Mouse (Mus musculus) frontal cortex, postnatal 36 days (tissue): ENCODE data around the gene Polr2f.
A peak's percentile ranks its signal among the peaks of the same experiment; 100 is the strongest.

Experiments used
- DNase-seq, 2 experiments: peaks; one replicate each; pipeline ENCODE4 v3.0.0; 2022; ENCODE audit warnings: low spot score in 2 of 2

Gene Polr2f

DNA sequence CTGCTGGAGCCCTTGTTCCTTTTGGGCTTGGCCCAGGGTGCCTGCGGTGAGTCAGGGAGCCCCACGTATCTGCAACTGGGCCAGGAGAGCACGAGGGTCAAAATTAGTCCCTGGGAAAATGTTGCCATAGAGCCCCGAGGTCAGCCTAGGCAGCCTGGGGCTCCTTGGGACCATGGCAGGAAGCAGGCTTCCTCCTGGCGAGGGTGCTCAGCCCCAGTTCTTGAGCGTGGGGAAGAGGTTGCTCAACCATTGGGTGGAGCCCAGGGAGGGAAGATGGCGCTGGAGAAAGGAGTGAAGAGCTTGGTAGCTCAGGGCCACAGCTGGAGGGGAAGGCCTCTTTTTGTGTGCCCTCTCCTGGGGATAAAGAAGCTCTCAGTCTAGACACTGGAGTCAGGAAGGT lies 21.5 kb downstream of the Polr2f start:
- DNase-seq = no peak

DNA sequence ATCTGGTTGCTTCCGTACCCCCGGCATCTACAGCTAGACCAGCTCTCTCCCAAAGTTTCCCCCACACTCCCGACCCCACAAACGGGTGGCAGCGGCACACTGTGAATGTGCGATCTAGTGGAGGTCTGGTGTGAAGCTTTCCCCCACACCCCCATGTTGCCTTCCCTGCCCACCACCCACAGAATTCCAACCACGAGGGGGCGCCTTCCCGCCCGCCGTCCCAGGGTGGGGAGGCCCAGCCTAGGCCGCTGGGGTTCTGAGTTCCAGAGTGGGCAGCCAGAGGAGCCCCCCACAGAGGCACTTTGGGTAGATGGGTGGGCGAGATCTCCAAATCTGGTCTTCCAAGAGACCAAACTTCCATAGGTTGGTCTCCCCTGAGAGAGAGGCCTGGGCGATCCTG lies 22.0 kb downstream of the Polr2f start:
- no peak for DNase-seq

DNA sequence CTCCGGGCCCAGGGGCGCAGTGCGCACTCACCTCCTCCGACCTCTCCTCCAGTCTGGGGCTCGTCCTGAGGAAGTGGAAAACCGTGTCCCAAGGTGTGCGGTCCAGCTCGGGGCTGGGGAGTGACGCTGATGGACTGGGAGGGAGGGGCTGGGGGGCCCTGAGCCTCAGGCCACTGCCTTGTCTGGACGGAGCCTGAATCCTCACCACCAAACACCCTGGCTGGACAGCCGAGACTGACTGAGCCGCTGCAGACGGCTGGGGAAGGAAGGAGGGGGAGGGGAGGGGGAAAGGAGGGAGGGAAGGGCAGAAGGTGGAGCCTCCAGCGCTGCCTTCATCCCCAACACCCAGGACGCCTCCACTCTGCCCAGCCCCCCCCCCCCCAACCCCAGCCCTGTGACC lies 23.4 kb downstream of the Polr2f start:
- DNase-seq = no peak

DNA sequence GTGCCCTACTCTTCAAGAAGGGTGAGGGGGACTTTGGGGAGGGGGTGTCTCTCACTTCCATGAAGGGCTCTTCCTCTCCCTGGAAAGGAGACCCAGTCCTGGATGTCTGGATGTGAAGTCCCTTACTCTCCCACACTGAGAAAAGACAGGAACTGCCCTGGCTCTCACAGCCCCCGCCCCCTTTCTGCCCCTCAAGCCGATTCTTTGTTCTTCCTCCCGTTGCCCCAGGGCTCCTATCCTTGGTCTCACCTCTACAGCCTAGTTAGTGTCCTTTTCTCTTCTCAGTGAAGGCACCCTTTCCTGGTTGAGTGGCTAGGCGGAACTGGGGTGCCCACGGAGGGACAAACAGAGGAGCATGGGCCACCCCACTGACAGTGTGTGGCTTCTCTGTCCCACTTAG lies 24.3 kb downstream of the Polr2f start, which contains the start of gene Sox10:
TSS of gene Sox10 (minus strand) at position 101 of the 400 bp plus-strand sequence.
- no peak for DNase-seq

DNA sequence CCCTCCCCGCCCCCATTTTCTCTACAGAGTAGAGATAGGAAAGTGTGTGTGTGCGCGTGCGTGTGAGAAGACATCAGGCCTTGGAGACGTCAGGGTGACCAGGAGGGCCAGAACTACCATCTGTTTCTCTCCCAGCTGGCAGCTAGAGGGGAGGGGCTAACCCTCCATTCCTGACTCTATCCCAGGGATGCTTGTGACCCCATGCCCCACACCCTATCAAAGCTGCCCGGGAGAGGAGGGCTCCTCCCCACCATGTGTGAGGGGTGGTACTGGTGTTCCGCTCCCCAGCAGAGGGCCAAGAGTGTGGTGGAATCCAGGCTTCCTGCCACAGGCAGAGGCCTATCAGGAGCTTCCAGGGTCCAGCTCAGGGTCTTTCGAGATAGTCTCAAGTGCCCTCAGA lies 25.9 kb downstream of the Polr2f start:
- no peak for DNase-seq

DNA sequence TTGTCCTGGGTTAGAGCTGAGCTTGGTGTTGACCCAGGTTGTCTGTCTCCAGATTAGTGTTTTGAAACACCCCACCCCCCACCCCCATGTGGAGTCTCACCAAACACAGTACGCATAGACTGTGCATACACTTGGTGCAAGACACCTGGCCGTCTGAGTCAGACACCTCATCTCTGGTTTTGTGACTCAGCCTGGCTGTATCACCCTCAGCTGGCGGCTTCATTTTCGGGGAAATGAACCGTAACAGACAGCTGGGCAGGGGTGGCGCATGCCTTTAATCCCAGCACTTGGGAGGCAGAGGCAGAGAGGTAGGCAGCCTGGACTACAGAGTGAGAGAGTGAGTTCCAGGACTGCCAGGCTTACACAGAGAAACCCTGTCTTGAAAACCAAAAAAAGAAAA lies 36.1 kb downstream of the Polr2f start:
- no peak for DNase-seq

DNA sequence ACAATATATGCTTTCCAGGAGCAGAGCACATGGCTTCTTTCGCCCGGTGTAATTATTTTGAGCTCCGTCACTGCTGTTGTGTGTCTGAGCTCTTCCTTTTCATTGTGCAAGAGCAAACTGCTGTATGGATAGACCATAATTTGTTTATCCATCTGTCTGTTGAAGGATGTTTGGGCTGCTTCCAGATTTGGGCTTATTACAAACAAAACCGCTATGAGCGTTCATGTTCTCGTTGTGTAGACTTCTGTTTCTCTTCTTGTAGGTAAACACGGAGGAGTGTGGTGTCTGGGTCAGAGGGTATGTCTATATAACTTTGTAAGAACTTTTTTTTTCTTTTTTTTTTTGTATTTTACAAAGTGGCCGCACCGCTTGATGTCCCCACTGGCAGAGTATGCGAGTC lies 44.4 kb downstream of the Polr2f start:
- DNase-seq = no peak

DNA sequence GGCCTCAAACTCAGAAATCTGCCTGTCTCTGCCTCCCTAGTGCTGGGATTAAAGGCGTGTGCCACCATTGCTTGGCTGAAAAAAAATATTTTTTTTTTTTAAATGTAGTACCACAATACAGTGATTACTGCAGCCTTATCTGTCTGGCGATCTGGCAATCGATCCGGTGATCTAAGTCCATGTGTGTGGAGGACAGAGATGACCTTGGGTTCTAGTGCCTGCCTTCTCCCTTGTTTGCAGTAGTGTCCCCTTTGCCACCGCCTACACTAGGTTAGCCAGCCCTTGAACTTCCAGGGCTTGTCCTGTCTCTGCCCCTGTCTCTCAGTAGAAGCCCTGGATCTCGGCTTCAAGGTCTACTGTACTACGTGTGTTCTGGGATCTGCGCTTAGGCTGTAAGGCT lies 47.0 kb downstream of the Polr2f start:
- no peak for DNase-seq

DNA sequence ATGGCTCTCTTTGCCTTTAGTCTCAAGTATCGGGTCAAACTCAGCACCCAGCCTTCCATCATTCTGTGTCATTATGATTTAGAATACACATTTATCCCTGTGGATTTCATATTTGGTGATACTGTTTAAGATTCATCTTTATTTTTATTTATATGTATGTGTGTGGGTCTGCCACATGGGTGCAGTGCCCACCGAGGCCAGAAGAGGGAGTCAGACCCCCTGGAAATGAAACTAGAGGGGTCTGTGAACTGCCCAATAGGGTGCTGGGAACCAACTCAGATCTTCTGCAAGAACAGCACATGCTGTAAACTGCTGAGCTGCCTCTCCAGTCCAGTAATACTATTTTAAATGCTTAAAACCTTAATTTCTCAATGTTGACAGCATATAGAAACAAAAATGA lies 50.6 kb downstream of the Polr2f start:
- no peak for DNase-seq

DNA sequence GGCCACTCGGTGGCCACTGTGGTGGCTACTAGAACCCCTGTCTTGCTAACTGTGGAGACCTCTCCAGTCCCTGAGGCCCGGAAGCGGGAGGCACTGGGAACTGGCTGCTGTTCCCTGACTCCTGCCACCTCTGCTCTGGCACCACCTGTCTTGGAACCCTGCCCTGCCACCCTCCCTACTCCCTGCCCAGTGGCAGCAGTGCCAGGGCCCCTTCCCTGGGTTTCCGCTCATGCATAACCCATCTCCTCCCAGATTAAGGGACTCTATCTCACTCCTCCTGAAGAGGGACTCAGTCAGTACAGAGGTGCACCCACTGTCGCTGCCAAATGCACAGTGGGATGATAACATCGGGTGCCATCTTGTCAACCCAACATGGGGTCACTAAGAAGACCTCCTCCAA lies 51.6 kb downstream of the Polr2f start:
- no peak for DNase-seq

DNA sequence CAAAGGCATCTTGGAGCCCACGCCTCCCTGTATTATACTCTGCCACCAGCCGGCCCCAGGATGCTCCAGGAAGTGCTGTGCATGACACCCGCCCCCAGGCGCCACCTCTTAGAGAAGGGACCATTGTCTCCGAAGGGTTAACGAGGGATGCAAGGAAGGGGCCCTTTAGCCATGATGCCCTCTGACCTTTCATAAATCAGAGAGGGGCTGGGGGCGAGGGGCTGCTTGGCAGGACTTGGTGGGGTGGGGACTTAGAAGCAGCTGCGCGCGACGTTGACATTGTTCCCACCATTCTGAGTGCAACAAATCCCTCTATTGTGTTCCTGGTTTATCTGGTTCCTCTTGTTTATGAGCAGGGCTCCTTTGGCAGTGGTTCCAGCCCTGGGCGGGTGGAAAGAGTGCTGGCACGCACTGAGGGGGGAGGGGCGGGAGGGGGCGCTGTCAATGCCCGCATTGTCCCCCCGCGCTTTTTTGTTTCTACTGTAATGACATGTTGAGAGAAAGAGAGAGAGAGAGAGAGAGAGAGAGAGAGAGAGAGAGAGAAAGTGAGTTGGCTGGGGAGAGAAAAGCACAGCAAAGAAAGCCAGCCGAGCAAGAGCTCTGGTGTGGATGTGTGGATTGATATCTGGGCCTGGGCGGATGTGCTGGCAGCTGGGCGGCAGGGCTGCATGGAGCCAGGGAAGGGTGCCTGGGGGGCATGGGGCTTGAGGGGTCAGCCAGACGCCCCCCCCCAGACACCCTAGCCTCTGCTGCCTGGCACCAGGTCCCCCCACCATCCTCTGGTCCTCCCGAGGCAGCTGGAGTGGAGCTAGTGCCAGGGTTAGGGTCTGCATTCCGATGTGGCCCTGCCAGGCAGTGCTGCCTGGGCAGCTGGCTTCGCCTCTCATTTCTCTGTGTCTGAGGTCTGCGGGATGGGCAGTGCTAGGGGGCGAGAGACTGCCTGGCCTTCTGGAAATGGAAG lies 52.4 kb downstream of the Polr2f start:
- DNase-seq = peak; percentile 19 to 21

DNA sequence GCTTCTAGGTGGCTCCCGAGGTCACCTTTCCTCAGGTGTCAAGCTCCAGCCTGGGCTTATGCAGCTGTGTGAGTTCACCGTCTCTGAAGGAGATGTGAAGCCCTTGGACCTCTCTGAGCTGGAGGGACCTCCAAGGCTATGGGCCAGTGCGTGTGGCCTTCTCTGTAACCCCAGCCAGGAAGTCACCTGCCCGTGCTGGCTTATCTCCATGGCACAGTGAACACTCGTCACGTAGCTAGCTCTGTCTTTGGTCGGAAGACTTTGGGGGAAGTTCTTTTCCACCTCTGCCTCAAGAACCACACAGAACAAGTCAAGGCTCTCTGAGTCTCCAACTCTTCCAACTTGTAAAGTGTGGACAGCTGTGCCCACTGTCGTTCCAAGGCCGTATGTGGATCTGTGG lies 53.2 kb downstream of the Polr2f start:
- no peak for DNase-seq

DNA sequence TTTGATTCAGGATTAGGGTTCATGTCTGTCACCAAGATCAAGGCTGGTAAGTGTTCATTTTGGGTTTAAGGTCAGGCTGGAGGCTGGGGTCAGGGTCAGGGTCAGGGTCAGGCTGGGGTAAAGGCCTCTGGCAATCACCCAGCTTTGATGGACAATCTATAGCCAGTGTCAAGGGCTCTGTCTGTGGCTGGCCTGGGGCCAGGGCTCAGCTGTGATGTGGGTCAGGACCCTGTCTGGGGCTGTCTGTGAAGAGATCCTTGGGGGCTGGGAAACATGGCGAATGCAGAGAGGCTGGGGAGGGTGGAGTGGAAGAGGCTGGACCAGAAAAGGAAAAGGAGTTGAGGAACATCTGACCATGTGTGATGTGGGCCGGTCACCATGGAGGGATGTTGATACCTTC lies 54.1 kb downstream of the Polr2f start:
- no peak for DNase-seq

DNA sequence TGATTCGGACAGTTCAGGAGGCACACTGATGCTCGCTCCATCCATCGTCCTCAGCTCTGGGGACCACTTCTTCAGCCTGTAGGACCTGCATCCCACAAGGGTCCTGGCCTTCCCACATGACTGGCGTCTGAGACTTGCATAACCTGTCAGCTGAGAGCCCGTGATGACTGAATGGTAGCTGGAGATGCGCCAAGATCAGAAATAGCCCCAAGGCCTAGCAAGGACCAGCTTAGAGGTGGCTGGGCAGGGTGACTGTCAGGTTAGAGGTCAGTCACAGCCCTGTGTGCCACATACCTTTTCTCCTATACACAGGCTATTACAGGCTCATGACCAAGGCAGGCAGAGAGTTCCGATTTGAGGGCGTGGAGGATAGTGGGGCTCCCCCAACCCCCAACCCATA lies 54.7 kb downstream of the Polr2f start:
- no peak for DNase-seq

DNA sequence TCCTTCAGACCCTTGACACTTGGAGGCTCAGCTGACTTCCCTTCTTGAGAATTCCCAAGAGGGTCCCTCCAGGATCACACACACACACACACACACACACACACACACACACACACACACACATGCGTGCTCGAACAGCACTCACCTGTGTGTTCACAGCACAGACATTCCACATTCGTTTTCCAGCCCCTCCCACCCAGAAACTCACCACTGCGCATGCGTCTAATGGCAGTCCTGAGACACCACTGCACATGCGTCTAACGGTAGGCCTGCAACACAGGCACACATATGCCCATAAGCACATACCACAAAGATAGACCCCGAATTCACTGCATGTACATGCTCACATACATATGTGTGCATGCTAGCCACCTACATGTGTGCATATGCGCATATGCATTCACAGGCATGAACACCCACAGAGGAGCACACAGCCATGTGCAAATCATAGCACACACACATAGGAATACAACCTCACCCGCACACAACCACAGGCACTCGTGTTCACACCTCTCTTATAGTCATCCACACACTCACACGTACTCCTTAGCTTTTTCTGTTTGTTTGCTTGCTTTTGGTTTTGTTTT lies 58.7 kb downstream of the Polr2f start:
- no peak for DNase-seq
